Mouse (Mus musculus) urinary bladder, postnatal 4 days (tissue): ENCODE results near the gene Atp2c2.

Experiments used
- DNase-seq, 2 experiments: peaks; one replicate each; pipeline ENCODE4 v3.0.0; 2021 to 2022; ENCODE audit warnings: low spot score in 2 of 2

Gene Atp2c2

DNA sequence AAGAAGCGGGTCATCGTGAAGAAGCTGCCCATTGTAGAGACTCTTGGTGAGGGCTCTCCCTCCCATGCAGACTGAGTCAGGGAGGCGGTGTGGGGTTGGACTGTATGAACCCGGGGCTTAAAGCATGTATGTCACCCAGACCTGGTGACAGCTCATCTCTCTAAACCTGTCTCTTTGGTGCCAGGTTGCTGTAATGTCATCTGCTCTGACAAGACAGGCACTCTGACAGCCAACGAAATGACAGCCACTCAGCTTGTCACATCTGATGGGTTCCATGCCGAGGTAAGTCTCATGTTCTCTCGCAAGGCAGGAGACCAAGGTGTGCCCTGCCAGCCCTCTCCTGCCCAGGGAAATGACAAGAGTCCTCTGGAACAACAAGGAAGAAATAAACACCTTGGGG is 42.6 kb downstream of the Atp2c2 start:
- no peak for DNase-seq

DNA sequence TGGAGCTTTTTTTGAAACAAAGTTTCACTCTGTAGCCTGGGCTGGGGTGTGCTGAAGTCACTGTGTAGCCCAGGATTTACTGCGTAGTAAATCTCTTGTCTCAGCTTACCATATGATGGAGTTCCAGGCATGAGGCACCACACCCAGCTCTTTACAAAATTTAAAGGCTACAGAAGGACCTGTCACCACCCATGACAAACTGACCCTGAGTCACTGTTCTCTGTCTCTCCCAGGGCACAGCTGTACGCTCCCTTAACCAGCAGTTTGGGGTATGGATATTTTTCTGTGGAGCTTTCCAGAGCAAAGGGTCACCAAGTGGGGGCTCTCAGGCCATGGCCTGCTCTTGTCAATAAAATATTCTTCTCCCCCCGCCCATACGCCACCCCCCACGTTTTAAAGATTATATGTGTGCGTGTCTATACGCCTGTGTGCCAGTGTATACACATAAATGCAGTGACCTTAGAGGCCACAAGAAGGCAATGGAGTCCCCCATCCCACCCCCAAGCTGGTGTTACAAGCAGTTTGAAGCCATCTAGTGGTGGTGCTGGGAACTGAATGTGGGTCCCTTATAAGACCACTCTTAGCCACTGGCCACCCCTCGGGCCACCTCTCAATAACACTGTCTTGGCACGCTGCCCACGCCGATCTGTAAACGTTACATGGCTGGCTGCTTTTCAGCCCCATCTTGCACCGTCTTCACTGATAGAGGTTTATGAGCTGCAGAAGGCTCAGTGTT is 43.6 kb downstream of the Atp2c2 start:
- peak in 1 of 2 experiments; percentile 64 for DNase-seq

DNA sequence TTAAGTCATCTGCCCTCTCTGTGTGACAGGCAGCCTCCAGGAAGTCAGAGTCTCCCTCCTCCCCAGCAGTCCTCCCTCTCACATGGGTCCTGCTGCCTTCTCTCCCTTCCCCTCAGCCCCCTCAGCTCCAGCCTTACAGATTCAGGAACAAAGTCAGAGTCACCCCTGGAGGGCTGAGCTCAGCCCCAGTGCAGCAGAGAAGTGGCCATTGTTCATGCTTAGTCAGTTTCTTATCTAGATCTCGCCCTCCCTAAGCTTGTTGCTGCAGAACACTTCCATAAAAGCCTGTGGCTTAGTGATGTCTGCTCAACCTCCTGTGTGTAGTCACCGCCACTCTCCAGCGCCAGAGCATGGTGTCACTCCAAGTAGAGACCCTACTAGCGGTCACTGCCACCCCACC is 44.8 kb downstream of the Atp2c2 start:
- DNase-seq = no peak

DNA sequence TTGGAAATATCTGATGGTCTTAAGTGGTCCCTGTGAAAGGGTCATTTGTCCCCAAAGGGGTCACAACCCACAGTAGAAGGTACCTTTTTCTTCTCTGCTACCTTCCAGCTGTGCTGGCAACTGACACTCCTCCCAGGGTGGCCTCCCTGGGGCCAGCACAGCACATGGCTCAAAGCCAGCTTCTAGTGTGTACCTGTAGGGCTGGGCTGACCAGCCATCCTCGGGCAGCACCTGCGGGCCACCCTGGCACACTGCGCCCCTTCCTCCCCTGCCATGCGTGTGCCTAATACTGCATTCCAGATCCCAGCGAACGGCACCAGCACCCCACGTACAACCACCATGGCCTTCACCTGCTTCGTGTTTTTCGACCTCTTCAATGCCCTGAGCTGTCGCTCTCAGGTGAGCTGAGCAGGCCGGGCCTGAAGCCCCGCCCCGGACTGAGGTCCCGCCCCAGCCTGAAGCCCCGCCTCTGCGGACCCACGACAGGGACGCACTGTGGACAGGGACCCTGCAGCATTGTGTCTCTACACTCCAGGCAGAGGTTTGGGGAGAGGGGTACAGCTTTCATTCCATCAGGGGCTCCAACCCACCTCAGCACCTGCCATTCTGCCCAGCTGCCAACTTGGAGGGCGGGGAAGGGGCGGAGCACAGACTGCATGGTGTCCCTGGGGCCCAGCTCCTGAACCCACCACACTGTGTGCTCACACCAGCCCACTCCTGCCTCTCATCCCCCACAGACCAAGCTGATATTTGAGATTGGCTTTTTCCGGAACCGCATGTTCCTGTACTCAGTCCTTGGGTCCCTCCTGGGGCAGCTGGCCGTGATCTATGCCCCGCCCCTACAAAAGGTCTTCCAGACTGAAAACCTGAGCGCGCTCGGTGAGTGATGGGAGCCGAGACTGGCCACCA is 55.7 kb downstream of the Atp2c2 start:
- DNase-seq = no peak

DNA sequence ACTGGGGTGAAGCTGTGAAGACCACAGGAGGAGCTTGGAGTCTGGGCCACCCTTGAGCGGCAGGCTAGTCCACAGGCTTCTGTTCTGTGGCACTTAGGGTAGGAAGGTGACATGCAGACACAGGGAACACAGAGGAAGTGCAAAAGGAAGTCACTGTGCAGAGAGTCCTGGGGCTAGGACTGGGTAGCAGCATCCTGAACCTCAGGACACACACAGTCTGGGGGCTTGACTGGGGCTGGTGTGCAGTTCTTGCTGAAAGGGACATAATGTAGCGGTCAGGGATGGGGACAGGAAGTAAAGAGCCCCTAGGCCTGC is 56.3 kb downstream of the Atp2c2 start:
- no peak for DNase-seq

DNA sequence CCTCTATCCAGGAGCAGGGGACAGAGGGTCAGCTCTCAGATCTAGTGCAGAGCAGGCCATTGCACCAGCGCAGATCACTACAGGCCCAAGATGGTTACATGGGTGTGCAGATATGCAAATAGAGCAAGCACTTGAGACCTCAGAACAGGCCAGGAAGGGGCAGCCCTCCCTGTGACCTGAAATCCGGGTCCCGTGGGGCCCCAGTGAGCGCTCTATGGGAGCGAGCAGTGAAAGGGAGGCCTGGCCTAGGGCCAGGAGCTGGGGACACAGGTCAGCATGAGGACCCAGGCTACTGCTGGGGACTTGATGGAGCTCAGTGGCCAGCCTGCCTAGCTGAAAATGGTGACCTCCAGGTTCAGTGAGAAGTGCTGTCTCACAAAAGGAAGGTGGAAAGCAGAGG is 56.7 kb downstream of the Atp2c2 start:
- DNase-seq = no peak

DNA sequence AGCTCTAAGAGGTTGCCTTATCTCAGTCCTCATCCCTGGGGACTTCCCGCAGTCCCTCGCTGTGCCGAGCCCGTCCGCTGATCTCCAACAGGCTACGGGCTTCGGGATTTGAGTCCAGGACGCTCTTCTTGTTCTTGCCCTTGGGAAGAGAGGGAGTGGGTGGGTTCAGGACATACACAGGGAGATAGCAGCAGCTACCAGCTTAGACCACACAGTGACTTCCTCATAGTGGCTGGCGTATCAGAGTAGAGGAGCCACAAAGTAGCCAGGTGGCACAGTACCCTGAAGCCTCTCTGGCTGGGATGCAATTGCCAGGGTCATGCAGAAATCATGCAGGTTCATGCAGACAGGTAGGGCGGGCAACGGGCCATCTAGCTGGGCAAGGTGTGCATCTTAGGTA is 61.9 kb downstream of the Atp2c2 start:
- no peak for DNase-seq

DNA sequence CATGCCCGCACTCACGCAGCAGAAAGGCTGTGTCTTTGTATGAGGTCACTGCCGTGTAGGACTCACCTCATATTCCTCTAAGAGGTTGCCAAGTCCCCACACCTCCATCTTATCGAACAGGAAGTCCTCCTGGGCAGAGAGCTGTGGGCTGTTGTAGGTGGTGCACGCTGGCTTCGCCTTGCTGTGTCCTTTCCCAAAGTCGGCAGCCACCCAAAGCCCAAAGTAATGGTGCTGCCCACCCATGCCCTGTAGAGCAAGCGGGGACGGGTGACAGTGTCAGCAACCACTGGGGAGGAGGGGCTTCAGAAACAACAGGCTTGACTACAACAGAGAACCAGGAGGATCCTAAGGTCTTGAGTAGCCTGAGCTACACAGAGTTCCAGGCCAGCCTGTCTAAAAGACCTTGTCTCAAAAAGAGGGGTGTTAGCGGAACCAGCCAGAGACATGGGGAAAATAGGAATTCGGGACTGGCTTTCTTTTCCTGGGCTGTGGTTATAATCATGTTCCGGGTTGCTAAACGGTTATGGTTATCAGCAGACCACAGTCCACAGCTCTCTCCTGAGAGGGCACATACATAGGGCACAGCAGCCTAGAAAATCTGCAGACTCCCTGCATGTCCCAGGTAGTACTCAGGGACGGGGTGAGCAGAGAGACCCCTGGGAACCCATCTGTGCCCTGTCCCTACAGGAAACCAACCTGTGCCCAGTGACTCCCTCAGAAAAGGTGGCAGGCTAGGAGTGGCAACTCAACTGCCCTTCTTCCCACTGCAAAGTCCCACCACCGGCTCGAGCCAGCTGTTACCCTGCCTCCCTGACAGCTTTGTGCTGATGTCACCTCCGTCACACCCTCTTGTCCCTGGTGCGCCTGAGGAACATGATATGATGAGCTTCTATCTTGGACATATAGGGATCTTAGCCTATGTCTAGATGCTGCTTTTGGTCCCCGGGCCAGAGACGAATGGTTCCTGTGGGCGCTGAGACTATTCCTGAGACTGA is 62.7 kb downstream of the Atp2c2 start:
- DNase-seq = no peak

DNA sequence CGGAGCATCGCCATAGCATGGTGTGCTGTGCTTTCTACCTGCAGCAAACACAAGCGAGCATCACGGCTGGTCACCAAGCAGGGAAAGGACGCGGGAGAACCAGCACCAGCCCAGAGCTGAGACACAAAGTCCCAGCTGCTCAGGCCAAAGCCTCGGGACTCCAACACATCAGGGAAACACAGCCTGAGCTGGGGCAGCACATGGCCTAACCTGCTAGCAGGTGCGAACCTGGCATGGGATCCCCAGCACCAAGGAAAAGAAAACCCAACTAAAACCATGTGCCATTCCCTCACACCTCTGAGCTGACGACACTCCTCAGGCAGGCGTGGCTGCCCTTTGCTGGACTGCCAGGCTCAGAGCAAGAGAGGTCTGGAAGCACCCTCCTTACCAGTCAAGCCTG is 65.5 kb downstream of the Atp2c2 start:
- DNase-seq = no peak

DNA sequence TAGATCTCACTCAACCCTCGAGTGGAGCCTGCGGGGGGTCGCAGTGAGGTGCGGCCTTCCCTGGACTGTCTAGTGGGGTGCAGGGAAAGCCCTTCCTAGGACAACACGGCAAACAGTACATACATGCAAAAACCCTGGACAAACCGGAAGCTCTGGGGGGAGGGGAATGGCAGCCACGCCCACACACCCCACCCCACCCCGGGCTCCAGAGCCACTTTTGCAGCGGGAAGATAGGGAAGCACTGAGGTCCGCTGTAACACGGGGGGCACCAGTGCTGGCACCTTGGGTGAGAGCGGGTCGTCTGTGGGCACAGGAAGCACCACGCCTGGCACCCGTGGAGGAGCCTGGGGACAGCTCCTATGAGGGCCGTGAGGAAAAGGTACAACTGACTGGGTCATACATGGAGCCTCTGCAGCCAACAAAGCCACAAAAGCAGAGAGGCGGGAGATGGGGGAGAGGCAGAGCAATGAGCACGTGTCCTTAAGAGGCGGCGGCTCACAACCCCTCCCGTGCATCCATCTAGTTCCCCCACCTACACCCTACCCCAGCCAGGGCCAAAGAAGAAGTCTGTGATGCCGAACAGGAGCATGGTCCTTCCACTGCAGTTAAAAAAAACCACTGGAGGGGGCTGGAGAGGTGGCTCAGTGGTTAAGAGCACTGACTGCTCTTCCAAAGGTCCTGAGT is 66.1 kb downstream of the Atp2c2 start:
- DNase-seq = no peak

DNA sequence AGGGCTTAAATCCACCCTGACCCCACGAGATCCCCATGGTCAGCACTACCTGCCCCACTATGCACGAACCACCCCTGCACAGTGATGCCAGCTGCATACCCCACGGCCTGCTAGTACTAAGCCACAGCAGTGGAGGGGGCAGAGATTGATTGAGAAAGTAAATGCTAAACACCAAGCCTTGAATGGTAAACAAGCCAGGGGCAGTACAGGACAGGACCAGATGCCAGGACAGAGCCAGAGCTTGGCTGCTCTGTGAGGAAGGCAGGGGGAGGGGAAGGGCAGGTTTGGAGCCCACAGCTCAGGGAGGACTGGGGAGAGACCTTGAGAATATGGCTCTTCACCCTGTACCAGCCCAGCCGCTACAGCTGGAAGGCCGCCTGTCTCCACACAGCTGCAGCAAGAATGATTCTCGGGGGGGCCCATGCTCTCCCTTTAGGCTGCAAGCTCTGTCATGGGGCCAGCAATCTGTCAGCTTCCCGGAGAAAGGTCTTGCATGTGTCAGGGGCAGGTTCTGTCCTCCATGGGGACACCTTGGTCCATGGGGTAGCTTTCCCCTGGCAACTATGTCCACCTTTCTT is 76.9 kb downstream of the Atp2c2 start:
- DNase-seq = no peak

DNA sequence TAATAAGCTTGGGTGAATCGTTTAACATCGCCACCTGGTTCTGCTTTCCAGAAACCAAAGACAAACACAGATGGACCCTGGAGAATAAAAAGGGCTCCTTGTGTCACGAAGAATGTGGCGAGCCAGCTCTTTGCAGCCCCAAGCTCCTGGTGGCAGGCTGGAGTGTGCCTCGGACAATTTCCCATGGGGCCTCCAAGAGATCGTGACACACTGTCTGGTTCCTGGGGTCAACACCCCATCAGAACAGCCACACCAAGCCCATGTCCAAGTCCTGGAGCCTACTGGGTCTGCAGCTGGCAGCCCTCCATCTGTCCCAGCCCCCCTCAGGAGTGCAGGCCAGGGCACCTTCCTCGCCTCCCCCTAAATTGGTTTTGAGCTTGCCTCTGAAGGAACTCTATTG is 78.0 kb downstream of the Atp2c2 start:
- no peak for DNase-seq

DNA sequence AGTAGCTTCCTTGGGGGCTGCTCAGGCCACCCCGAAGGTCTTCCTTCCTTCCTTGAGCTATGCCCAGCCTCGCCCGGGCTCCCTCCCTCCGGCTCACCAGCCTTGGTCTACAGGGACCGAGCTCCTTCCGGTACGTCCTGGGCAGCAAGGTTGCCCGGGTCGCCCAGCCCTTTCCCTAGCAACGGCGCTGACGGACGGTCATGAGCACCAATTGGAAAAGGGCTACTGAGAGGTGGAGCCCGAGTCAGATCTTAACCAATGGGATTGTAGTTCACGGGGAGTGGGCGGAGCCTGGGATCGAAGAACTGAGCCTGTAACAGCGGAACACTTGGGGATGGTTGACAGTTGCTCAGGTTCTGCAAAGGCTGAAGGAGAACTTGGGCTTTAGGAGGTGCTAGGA is 78.5 kb downstream of the Atp2c2 start, which contains the start of gene Tldc1:
Gene Tldc1, minus strand, starts transcription at position 154 of the 400 bp plus-strand sequence.
- peak; percentile 98 to 100 for DNase-seq

DNA sequence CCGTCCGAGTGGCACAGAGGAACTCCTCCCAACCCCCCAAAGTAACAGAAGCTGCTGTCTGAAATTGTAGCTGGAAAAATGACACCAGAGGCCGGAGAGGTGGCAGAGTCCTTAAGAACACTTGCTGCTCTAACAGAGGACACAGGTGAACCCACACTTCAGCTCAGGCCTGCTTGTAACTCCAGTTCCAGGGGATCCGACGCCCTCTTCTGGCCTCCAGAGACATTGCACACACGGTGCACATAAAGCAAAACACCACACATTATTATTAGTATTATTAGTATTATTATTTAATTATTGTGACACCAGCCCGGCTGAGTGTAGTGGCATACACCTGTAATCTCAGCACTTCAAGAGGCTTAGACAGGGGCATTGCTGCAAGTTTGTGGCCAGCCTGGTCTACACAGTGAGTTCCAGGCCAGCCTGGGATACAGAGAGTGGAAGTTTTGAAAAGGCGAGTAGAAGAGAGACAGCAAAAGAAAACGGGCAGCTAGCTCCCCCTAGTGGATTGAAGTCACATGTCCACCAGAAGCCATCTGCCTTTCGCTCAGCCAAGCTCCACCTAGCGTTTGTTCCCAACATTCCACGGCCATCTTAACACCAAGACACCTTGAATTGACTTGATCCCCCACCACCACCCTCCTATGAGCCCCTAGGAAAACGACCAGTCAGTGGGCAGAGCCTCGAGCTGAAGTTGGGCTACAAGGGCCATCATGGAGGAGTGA is 79.4 kb downstream of the Atp2c2 start:
- DNase-seq = peak; percentile 64 to 80

DNA sequence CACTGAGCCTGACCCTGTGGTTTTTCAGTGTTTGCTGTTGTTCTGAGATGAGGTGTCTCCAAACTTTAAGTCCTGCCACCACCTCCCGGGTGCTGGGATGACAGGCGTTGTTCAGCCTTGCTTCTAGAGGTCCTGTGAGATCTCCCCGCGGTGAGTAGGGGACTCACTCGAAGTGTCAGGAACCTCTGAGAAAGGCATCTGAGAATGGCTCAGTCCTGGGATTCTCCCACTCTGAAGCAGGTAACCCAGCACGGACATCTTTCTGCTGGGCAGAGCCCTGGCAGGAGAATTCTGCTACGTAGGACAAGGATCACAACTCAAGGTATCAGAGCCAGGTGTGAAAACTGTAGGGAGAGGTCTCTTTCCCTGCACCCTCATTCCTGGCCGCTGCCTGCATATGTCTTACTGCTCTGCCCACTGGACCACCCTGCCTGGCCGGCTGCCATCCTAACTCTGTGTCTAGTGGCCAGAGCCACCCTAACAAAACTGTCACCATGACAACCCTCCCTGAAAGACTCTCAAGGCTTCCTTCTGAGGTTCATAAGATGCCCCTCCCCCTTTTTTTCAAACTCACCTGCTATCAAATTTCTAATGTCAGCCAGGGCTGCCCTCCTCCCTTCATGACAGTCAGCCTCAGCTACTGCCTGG is 80.7 kb downstream of the Atp2c2 start:
- no peak for DNase-seq

DNA sequence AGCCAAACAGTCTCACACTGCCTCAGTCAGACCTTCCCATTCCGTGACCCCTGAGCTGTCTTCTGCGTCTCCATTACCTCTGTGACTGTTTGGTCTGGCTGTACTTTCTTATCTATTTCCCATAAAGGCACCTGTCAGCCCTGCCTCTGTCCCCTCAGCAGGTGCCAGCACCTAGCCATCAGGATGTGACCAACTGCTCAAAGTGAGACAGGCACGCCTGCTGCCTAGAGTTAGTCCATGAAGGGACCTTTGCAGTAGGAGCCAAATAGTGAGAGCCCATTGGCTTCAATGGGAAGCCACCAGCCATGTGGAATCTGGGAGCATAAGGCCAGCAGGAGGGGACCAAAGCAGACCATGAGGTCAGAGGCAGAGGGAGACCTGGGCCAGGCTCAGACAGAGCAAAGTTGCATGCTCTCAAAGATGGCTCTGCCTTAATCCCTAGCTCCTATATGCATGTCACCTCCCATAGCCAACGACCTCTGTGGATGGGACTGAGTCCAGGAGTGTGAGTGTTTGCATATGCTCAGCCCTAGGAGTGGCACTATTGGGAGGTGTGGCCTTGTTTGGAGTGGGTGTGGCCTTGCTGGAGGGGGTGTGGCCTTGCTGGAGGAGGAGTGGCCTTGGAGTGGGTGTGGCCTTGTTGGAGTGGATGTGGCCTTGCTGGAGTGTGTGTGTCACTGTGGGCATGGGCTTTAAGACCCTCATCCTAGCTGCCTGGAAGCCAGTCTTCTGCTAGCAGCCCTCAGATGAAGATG is 81.5 kb downstream of the Atp2c2 start:
- peak in 1 of 2 experiments; percentile 53 for DNase-seq

DNA sequence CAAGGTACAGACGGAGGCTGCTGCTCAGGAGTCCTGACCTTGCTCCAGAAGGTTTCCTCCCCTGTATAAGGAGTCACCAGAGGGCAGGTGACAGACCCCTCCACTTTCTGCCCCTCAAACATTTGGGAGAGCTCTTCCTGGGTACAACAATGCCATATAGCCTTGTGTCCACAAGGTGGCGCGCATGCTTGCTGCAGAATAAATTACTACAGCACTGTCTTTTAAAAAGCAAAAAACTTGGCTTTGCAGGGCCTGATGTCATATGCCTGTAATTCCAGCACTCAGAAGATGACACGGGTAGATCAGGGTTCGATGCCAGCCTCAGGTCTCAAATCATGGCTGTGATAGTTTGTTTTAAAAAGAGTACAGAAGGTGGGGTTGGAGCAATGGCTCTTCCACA is 82.9 kb downstream of the Atp2c2 start:
- DNase-seq = peak; percentile 60 to 83

DNA sequence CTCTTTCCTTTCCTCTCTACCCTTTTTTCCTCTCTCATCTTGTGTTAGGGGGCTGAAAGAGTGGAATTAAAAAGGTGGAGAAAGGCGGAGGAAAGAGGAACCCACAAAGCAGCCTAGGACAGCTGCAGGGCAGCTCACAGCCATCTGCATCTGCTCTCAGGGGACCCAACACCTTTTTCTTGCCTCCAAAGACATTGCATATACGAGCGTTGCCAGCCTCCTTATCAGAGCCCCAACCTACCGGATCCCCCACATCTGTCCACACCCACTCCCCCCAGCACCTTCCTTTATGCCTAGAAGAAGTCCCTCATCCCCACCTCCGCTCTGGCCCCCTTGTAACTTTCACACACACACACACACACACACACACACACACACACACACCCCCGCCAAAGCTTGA is 83.8 kb downstream of the Atp2c2 start:
- no peak for DNase-seq

DNA sequence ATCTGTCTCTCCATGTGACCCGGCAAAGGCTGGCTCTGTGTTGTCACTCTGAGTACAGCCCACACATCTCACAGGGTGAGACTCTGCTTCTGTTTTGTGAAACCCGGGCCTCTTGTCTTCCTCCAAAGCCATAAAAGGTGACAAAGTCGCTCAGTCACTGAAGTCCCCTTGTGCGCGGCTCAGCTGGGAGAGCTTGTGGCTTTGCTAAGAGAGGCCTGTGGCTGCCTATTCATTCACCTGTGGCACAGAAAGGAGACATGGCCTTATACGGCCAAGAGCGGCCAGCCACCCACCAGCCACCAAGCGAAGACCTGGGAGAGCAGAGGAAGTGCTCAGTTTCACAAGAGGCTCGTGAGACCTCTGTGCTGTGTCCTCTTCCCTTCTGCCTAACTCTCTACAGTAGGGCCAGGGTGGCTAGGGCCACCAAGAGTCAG is 84.3 kb downstream of the Atp2c2 start:
- no peak for DNase-seq
